Comparison of ENCODE assay signal across 19 mouse cellular contexts in genomic region chr12:100991119-100991518, GRCm38 (mm10). TPM values are rescaled to one million over a fixed set of nuclear protein-coding genes. Genes with fewer than 3 reads are reported as not detected.
DNase-seq lines count a peak whose midpoint lies in the region; ATAC-seq and TF ChIP-seq lines count a peak whose summit lies in the region.
"Had no signal": no experiment of that assay in that cellular context is flagged by ENCODE, and none has a peak within 500 bp of the region (broad histone marks: within the 10 kb centered on the region; RNA-seq: fewer than 3 reads in every experiment).

No protein-coding gene starts in this region.

- H3K4me3 ChIP-seq in hindbrain, embryonic 11.5 days (ENCODE audit: low read depth, low read length), result no peak overlapping the region
- H3K4me3 ChIP-seq in hindbrain, embryonic 10.5 days, result no peak overlapping the region
- no peak overlapping the region for H3K4me3 ChIP-seq in midbrain, embryonic 10.5 days
- H3K4me3 ChIP-seq in midbrain, postnatal 0 days (ENCODE audit: low read depth, low read length), result no peak overlapping the region
- no peak overlapping the region for H3K4me3 ChIP-seq in forebrain, embryonic 13.5 days
- H3K4me3 ChIP-seq in hindbrain, postnatal 0 days (ENCODE audit: low read length), result no peak overlapping the region
- H3K4me3 ChIP-seq: embryonic facial prominence, embryonic 13.5 days; limb, embryonic 15.5 days had no signal

- peaks cover 25% of the 10 kb centered on the region for H3K4me1 ChIP-seq in hindbrain, embryonic 11.5 days (replicated peaks; ENCODE audit: control insufficient read depth, insufficient read depth, low read length)
- peaks cover 85% of the 10 kb centered on the region for H3K4me1 ChIP-seq in hindbrain, embryonic 10.5 days (replicated peaks)
- peaks cover 78% of the 10 kb centered on the region for H3K4me1 ChIP-seq in midbrain, embryonic 10.5 days
- peaks cover 32% of the 10 kb centered on the region for H3K4me1 ChIP-seq in midbrain, postnatal 0 days (ENCODE audit: insufficient read depth, low read length)
- peaks cover 64% of the 10 kb centered on the region for H3K4me1 ChIP-seq in forebrain, embryonic 13.5 days
- peaks cover 26% of the 10 kb centered on the region; the same call in 1 of the 2 replicates for H3K4me1 ChIP-seq in hindbrain, postnatal 0 days (ENCODE audit: insufficient read depth, low read length)

- no peak overlapping the region for H3K9ac ChIP-seq in hindbrain, embryonic 11.5 days (ENCODE audit: low read depth, low read length)
- no peak overlapping the region for H3K9ac ChIP-seq in midbrain, postnatal 0 days (replicated peaks; ENCODE audit: low read length, poor library complexity, severe bottlenecking)
- H3K9ac ChIP-seq in forebrain, embryonic 13.5 days, result no peak overlapping the region
- H3K9ac ChIP-seq in hindbrain, postnatal 0 days (replicated peaks; ENCODE audit: low read length), result no peak overlapping the region
- H3K9ac ChIP-seq: limb, embryonic 15.5 days; liver, postnatal 0 days had no signal

- intact Hi-C loops in left cerebral cortex, postnatal 14 days (cut with DNase I), result no loop called here

- no peak for ATAC-seq in hindbrain, embryonic 11.5 days (ENCODE audit: low FRiP score)
- ATAC-seq in midbrain, postnatal 0 days (ENCODE audit: low FRiP score), result no peak
- no peak for ATAC-seq in forebrain, embryonic 13.5 days
- ATAC-seq in hindbrain, postnatal 0 days, result no peak
- ATAC-seq: liver, postnatal 0 days had no signal

- no peak overlapping the region for H3K4me2 ChIP-seq in hindbrain, embryonic 11.5 days (replicated peaks; ENCODE audit: low read depth, low read length)
- no peak overlapping the region for H3K4me2 ChIP-seq in midbrain, postnatal 0 days (ENCODE audit: low read depth, low read length, poor library complexity, severe bottlenecking)
- H3K4me2 ChIP-seq in forebrain, embryonic 13.5 days, result no peak overlapping the region
- no peak overlapping the region for H3K4me2 ChIP-seq in hindbrain, postnatal 0 days (ENCODE audit: low read depth, low read length)
- H3K4me2 ChIP-seq: embryonic facial prominence, embryonic 13.5 days; limb, embryonic 15.5 days had no signal

- no peak for TF ChIP-seq CTCF in midbrain, postnatal 0 days (IDR thresholded peaks at IDR 0.05)
- TF ChIP-seq CTCF in hindbrain, postnatal 0 days (IDR thresholded peaks at IDR 0.05; ENCODE audit: low read depth), result no peak

- no peaks in the 10 kb centered on the region for H3K9me3 ChIP-seq in hindbrain, embryonic 11.5 days (ENCODE audit: control insufficient read depth, low read length)
- H3K9me3 ChIP-seq in hindbrain, embryonic 10.5 days, result no peaks in the 10 kb centered on the region
- H3K9me3 ChIP-seq in midbrain, embryonic 10.5 days (replicated peaks), result no peaks in the 10 kb centered on the region
- H3K9me3 ChIP-seq in midbrain, postnatal 0 days (ENCODE audit: low read length), result no peaks in the 10 kb centered on the region
- no peaks in the 10 kb centered on the region for H3K9me3 ChIP-seq in forebrain, embryonic 13.5 days (replicated peaks)
- H3K9me3 ChIP-seq in hindbrain, postnatal 0 days (ENCODE audit: low read length), result no peaks in the 10 kb centered on the region
- H3K9me3 ChIP-seq: embryonic facial prominence, embryonic 13.5 days; limb, embryonic 15.5 days had no signal

- 0 out of 2 replicates have a peak overlapping the region, but pooled peaks have one; percentile 54 for H3K27ac ChIP-seq in hindbrain, embryonic 11.5 days (ENCODE audit: low read depth, low read length)
- no peak overlapping the region; the same call in 1 of the 2 replicates for H3K27ac ChIP-seq in hindbrain, embryonic 10.5 days
- peak overlapping the region; percentile 69; the same call in 1 of the 2 replicates for H3K27ac ChIP-seq in midbrain, embryonic 10.5 days (replicated peaks)
- H3K27ac ChIP-seq in midbrain, postnatal 0 days (ENCODE audit: low read depth, low read length), result no peak overlapping the region
- H3K27ac ChIP-seq in forebrain, embryonic 13.5 days, result peak overlapping the region; percentile 88
- peak overlapping the region; percentile 49; the same call in 1 of the 2 replicates for H3K27ac ChIP-seq in hindbrain, postnatal 0 days
- H3K27ac ChIP-seq: embryonic facial prominence, embryonic 13.5 days; limb, embryonic 15.5 days had no signal

- WGBS in hindbrain, embryonic 11.5 days, result 89% methylated on average over 3 of the region's 3 CpGs
- 80% methylated on average over 3 of the region's 3 CpGs for WGBS in hindbrain, embryonic 10.5 days
- WGBS in midbrain, embryonic 10.5 days, result 80% methylated on average over 3 of the region's 3 CpGs
- WGBS in midbrain, postnatal 0 days, result 82% methylated on average over 3 of the region's 3 CpGs
- WGBS in forebrain, embryonic 13.5 days, result 69% methylated on average over 3 of the region's 3 CpGs
- 76% methylated on average over 3 of the region's 3 CpGs for WGBS in hindbrain, postnatal 0 days

- H3K36me3 ChIP-seq in hindbrain, embryonic 11.5 days (ENCODE audit: control insufficient read depth, insufficient read depth, low read length), result no peaks in the 10 kb centered on the region
- H3K36me3 ChIP-seq in hindbrain, embryonic 10.5 days, result 0 out of 2 replicates have a peak, but pooled peaks cover 2% of the 10 kb centered on the region
- H3K36me3 ChIP-seq in midbrain, embryonic 10.5 days, result peaks cover 5% of the 10 kb centered on the region; the same call in 1 of the 2 replicates
- no peaks in the 10 kb centered on the region for H3K36me3 ChIP-seq in midbrain, postnatal 0 days (ENCODE audit: insufficient read depth, low read length)
- H3K36me3 ChIP-seq in forebrain, embryonic 13.5 days (ENCODE audit: poor library complexity, severe bottlenecking), result no peaks in the 10 kb centered on the region; the same call in 1 of the 2 replicates
- H3K36me3 ChIP-seq in hindbrain, postnatal 0 days (ENCODE audit: insufficient read depth, low read length), result no peaks in the 10 kb centered on the region
- H3K36me3 ChIP-seq: embryonic facial prominence, embryonic 13.5 days; limb, embryonic 15.5 days had no signal

- peaks cover 2% of the 10 kb centered on the region; the same call in 1 of the 2 replicates for H3K27me3 ChIP-seq in hindbrain, embryonic 11.5 days (ENCODE audit: control insufficient read depth, insufficient read depth, low read length)
- peaks cover 12% of the 10 kb centered on the region; the same call in 1 of the 2 replicates for H3K27me3 ChIP-seq in hindbrain, embryonic 10.5 days (ENCODE audit: insufficient read depth, poor library complexity, severe bottlenecking)
- H3K27me3 ChIP-seq in midbrain, embryonic 10.5 days (ENCODE audit: low read depth, poor library complexity, severe bottlenecking), result peaks cover 23% of the 10 kb centered on the region
- no peaks in the 10 kb centered on the region for H3K27me3 ChIP-seq in midbrain, postnatal 0 days (ENCODE audit: insufficient read depth, low read length)
- no peaks in the 10 kb centered on the region for H3K27me3 ChIP-seq in forebrain, embryonic 13.5 days
- no peaks in the 10 kb centered on the region for H3K27me3 ChIP-seq in hindbrain, postnatal 0 days (ENCODE audit: insufficient read depth, low read length)
- H3K27me3 ChIP-seq: CH12.LX; limb, embryonic 15.5 days had no signal

- no peak for DNase-seq in hindbrain, embryonic 11.5 days (ENCODE audit: low spot score)
- no peak for DNase-seq in hindbrain, embryonic 10.5 days (ENCODE audit: low spot score)
- DNase-seq in midbrain, embryonic 10.5 days (ENCODE audit: low spot score), result no peak
- no peak for DNase-seq in midbrain, postnatal 0 days (ENCODE audit: low spot score)
- no peak for DNase-seq in hindbrain, postnatal 0 days (ENCODE audit: low spot score)
- DNase-seq in left cerebral cortex, postnatal 14 days (ENCODE audit: low spot score in 2 of 2), result no peak
- no peak for DNase-seq in thymus, postnatal 4 days
- DNase-seq: adrenal gland, postnatal 25 days; cerebellum, adult 11-12 months; gastrocnemius, postnatal 25 days; kidney, adult 2 months; kidney, postnatal 36 days; liver, postnatal 0 days; lung, postnatal 10 days; thymus, postnatal 14 days had no signal

RNA-seq across cellular contexts. Expression of gene Ccdc88c, which starts 37.7 kb away (rescaled TPM):
- 11.6 and 14.1 TPM in 2 replicates for polyA plus RNA-seq in hindbrain, embryonic 11.5 days (2014; fragmentation: Nextera tagmentation; extraction: Ambion mirVana)
- 13.3 and 17.6 TPM in 2 replicates for polyA plus RNA-seq in hindbrain, embryonic 10.5 days (2016; fragmentation: Nextera tagmentation; extraction: Ambion mirVana)
- polyA plus RNA-seq in midbrain, embryonic 10.5 days (2016; fragmentation: Nextera tagmentation; extraction: Ambion mirVana), result 14.8 and 15.8 TPM in 2 replicates
- 24.8 and 25.2 TPM in 2 replicates for total RNA-seq in midbrain, postnatal 0 days (2014; rRNA removed)
- 12.0 and 12.6 TPM in 2 replicates for polyA plus RNA-seq in midbrain, postnatal 0 days (2015; fragmentation: Nextera tagmentation; extraction: Ambion mirVana)
- polyA plus RNA-seq in forebrain, embryonic 13.5 days (2015; fragmentation: Nextera tagmentation; extraction: Ambion mirVana), result 20.7 and 21.4 TPM in 2 replicates
- total RNA-seq in hindbrain, postnatal 0 days (2014; rRNA removed), result 17.7 and 23.3 TPM in 2 replicates
- 11.2 and 13.0 TPM in 2 replicates for polyA plus RNA-seq in hindbrain, postnatal 0 days (2015; fragmentation: Nextera tagmentation; extraction: Ambion mirVana)
- 10 to 100 TPM; 21.6 to 22.4 TPM for total RNA-seq in left cerebral cortex, postnatal 14 days (2021)

Comparison
In these comparisons a context has a peak if more than half of its experiments do, and no peak if none do; other contexts are left out.
1. H3K27ac ChIP-seq: peak in hindbrain, embryonic 11.5 days (single experiment), midbrain, embryonic 10.5 days (single experiment), forebrain, embryonic 13.5 days (single experiment) and hindbrain, postnatal 0 days (single experiment); none in hindbrain, embryonic 10.5 days (single experiment) and midbrain, postnatal 0 days (single experiment).